9 mouse cellular contexts compared by ENCODE assay signal in the genomic region with DNA sequence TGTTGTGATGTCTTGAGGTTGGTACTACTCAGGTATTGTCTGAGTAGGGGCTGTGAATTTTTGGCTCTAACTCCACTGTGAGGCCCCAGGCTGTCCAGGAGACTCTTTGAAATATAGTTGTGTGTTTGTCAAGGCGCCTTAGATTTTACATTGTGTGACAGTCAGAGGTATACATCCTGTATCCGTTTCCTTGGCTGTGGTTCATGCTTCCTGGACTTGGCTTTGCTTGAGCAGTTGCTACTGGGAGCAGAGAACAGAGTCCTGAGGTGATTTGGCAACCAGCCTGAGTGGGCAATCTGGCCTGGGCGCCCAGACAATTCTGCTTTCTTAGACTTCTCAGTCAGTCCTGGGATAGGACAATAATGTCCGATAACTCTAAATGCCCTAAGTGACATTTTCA. TPM values are rescaled to one million over a fixed set of nuclear protein-coding genes. Genes with fewer than 3 reads are reported as not detected.
A peak's percentile ranks its signal among the peaks of the same experiment; 100 is the strongest.
DNase-seq lines count a peak whose midpoint lies in the region; ATAC-seq and TF ChIP-seq lines count a peak whose summit lies in the region.
"Had no signal": no experiment of that assay in that cellular context is flagged by ENCODE, and none has a peak within 500 bp of the region (broad histone marks: within the 10 kb centered on the region; RNA-seq: fewer than 3 reads in every experiment).

No protein-coding gene starts in this region.

- peak overlapping the region; percentile 22; the same call in 1 of the 2 replicates for H3K9ac ChIP-seq in heart, embryonic 12.5 days
- no peak overlapping the region for H3K9ac ChIP-seq in heart, embryonic 11.5 days (ENCODE audit: low read depth, low read length)
- no peak overlapping the region for H3K9ac ChIP-seq in liver, embryonic 11.5 days (ENCODE audit: low read depth, low read length)
- H3K9ac ChIP-seq in stomach, postnatal 0 days (ENCODE audit: low read length) = no peak overlapping the region

- H3K4me1 ChIP-seq in heart, embryonic 12.5 days (replicated peaks) = peaks cover 62% of the 10 kb centered on the region
- H3K4me1 ChIP-seq in heart, embryonic 11.5 days (ENCODE audit: control insufficient read depth, insufficient read depth, low read length) = peaks cover 42% of the 10 kb centered on the region
- H3K4me1 ChIP-seq in liver, embryonic 11.5 days (replicated peaks; ENCODE audit: control insufficient read depth, insufficient read depth, low read length) = peaks cover 57% of the 10 kb centered on the region
- H3K4me1 ChIP-seq in stomach, postnatal 0 days (replicated peaks; ENCODE audit: control insufficient read depth, insufficient read depth) = peaks cover 14% of the 10 kb centered on the region

- no peaks in the 10 kb centered on the region for H3K9me3 ChIP-seq in heart, embryonic 12.5 days (replicated peaks)
- H3K9me3 ChIP-seq in heart, embryonic 11.5 days (replicated peaks; ENCODE audit: control insufficient read depth, low read length) = no peaks in the 10 kb centered on the region
- no peaks in the 10 kb centered on the region for H3K9me3 ChIP-seq in liver, embryonic 11.5 days (ENCODE audit: control insufficient read depth, low read length)
- no peaks in the 10 kb centered on the region for H3K9me3 ChIP-seq in stomach, postnatal 0 days (ENCODE audit: control insufficient read depth, low read length)

- no peak for TF ChIP-seq CTCF in stomach, postnatal 0 days (IDR thresholded peaks at IDR 0.05; ENCODE audit: low read depth)

- no peaks in the 10 kb centered on the region for H3K36me3 ChIP-seq in heart, embryonic 12.5 days
- H3K36me3 ChIP-seq in heart, embryonic 11.5 days (ENCODE audit: control insufficient read depth, insufficient read depth, low read length) = 0 out of 2 replicates have a peak, but pooled peaks cover 2% of the 10 kb centered on the region
- H3K36me3 ChIP-seq in liver, embryonic 11.5 days (ENCODE audit: control insufficient read depth, insufficient read depth, low read length) = no peaks in the 10 kb centered on the region
- H3K36me3 ChIP-seq in stomach, postnatal 0 days (ENCODE audit: control insufficient read depth, insufficient read depth, low read length) = no peaks in the 10 kb centered on the region

- WGBS in heart, embryonic 12.5 days = 65% methylated on average over 4 of the region's 4 CpGs
- WGBS in heart, embryonic 11.5 days (ENCODE audit: insufficient replicate concordance) = 70% methylated on average over 4 of the region's 4 CpGs
- WGBS in liver, embryonic 11.5 days = 62% methylated on average over 4 of the region's 4 CpGs
- 29% methylated on average over 4 of the region's 4 CpGs for WGBS in stomach, postnatal 0 days

- peak overlapping the region; percentile 7; the same call in 1 of the 2 replicates for H3K4me2 ChIP-seq in heart, embryonic 12.5 days
- no peak overlapping the region for H3K4me2 ChIP-seq in heart, embryonic 11.5 days
- peak overlapping the region; percentile 24; the same call in 1 of the 2 replicates for H3K4me2 ChIP-seq in liver, embryonic 11.5 days
- peak overlapping the region; percentile 28; the same call in 1 of the 2 replicates for H3K4me2 ChIP-seq in stomach, postnatal 0 days (replicated peaks; ENCODE audit: low read depth)

- H3K4me3 ChIP-seq in heart, embryonic 12.5 days = no peak overlapping the region
- H3K4me3 ChIP-seq in heart, embryonic 11.5 days (ENCODE audit: low read depth, low read length) = no peak overlapping the region
- H3K4me3 ChIP-seq in liver, embryonic 11.5 days (ENCODE audit: low read depth, low read length) = no peak overlapping the region
- H3K4me3 ChIP-seq in stomach, postnatal 0 days (ENCODE audit: low read depth, low read length) = no peak overlapping the region

- ATAC-seq in heart, embryonic 12.5 days (ENCODE audit: insufficient number of reproducible peaks, low FRiP score) = no peak
- ATAC-seq in heart, embryonic 11.5 days (replicated peaks; ENCODE audit: insufficient number of reproducible peaks, low FRiP score, low TSS enrichment) = no peak
- peak; percentile 60 for ATAC-seq in granulocyte monocyte progenitor cell, adult 5-6 weeks (replicated peaks; ENCODE audit: poor library complexity, severe bottlenecking)
- ATAC-seq in liver, embryonic 11.5 days (replicated peaks; ENCODE audit: low FRiP score) = no peak
- ATAC-seq in stomach, postnatal 0 days (ENCODE audit: low FRiP score, low TSS enrichment) = no peak

- no peak for TF ChIP-seq EP300 in stomach, postnatal 0 days (optimal IDR thresholded peaks at IDR 0.05)

- peak overlapping the region; percentile 29; the same call in 1 of the 2 replicates for H3K27ac ChIP-seq in heart, embryonic 12.5 days (ENCODE audit: poor library complexity, severe bottlenecking)
- no peak overlapping the region for H3K27ac ChIP-seq in heart, embryonic 11.5 days (ENCODE audit: low read depth, low read length)
- no peak overlapping the region for H3K27ac ChIP-seq in liver, embryonic 11.5 days (ENCODE audit: low read depth, low read length)
- H3K27ac ChIP-seq in stomach, postnatal 0 days (replicated peaks) = peak overlapping the region; percentile 50

- H3K27me3 ChIP-seq in heart, embryonic 12.5 days (replicated peaks) = no peaks in the 10 kb centered on the region
- H3K27me3 ChIP-seq in heart, embryonic 11.5 days (ENCODE audit: control insufficient read depth, insufficient read depth, low read length) = no peaks in the 10 kb centered on the region
- no peaks in the 10 kb centered on the region for H3K27me3 ChIP-seq in liver, embryonic 11.5 days (replicated peaks; ENCODE audit: control insufficient read depth, insufficient read depth, low read length)
- H3K27me3 ChIP-seq in stomach, postnatal 0 days (ENCODE audit: control insufficient read depth, insufficient read depth, low read length) = no peaks in the 10 kb centered on the region

- peak; percentile 37 for DNase-seq in T-cell, adult 2 months (ENCODE audit: low spot score)
- no peak for DNase-seq in liver, embryonic 11.5 days (ENCODE audit: low spot score)
- DNase-seq in stomach, postnatal 0 days (ENCODE audit: low spot score) = no peak
- DNase-seq in left cerebral cortex, adult 18-20 months (ENCODE audit: low spot score in 2 of 2) = no peak
- DNase-seq in gastrocnemius, adult 18-20 months (ENCODE audit: low spot score) = no peak

RNA-seq across cellular contexts. Expression of gene Pan3, which starts 5.3 kb away (rescaled TPM):
- 46.3 and 46.5 TPM in 2 replicates for polyA plus RNA-seq in heart, embryonic 12.5 days (2016; fragmentation: Nextera tagmentation; extraction: Ambion mirVana)
- 43.7 and 54.9 TPM in 2 replicates for polyA plus RNA-seq in heart, embryonic 11.5 days (2014; fragmentation: Nextera tagmentation; extraction: Ambion mirVana)
- total RNA-seq in granulocyte monocyte progenitor cell, adult 5-6 weeks (2014; fragmentation: Nextera tagmentation) = 209 and 282 TPM in 2 replicates
- total RNA-seq in granulocyte monocyte progenitor cell, adult 5-6 weeks (2017) = 147 and 198 TPM in 2 replicates
- 59.5 and 73.8 TPM in 2 replicates for polyA plus RNA-seq in liver, embryonic 11.5 days (2014; fragmentation: Nextera tagmentation; extraction: Ambion mirVana)
- 38.4 and 44.4 TPM in 2 replicates for polyA plus RNA-seq in stomach, postnatal 0 days (2015; fragmentation: Nextera tagmentation; extraction: Ambion mirVana)
- total RNA-seq in left cerebral cortex, adult 18-20 months (2021) = 10 to 100 TPM; 74.2 to 79.9 TPM
- total RNA-seq in gastrocnemius, adult 18-20 months (2021) = 10 to 100 TPM; 19.4 to 20.0 TPM

RNA-seq across cellular contexts. Expression of gene Flt3, which starts 34.9 kb away (rescaled TPM):
- polyA plus RNA-seq in heart, embryonic 12.5 days (2016; fragmentation: Nextera tagmentation; extraction: Ambion mirVana) = 0.20 TPM in 1 of 2 replicates, not detected in the other
- polyA plus RNA-seq in heart, embryonic 11.5 days (2014; fragmentation: Nextera tagmentation; extraction: Ambion mirVana) = 0.10 TPM in 2 replicates
- total RNA-seq in granulocyte monocyte progenitor cell, adult 5-6 weeks (2014; fragmentation: Nextera tagmentation) = 5.3 and 12.4 TPM in 2 replicates
- total RNA-seq in granulocyte monocyte progenitor cell, adult 5-6 weeks (2017) = 4.7 and 7.3 TPM in 2 replicates
- polyA plus RNA-seq in liver, embryonic 11.5 days (2014; fragmentation: Nextera tagmentation; extraction: Ambion mirVana) = 1.6 and 1.8 TPM in 2 replicates
- 0.10 and 0.15 TPM in 2 replicates for polyA plus RNA-seq in stomach, postnatal 0 days (2015; fragmentation: Nextera tagmentation; extraction: Ambion mirVana)
- 1 to 10 TPM; 6.1 to 9.1 TPM for total RNA-seq in left cerebral cortex, adult 18-20 months (2021)
- total RNA-seq in gastrocnemius, adult 18-20 months (2021) = under 1 TPM; 0.07 TPM
- total RNA-seq: MEL had no signal

Comparison
In these comparisons a context has a peak if more than half of its experiments do, and no peak if none do; other contexts are left out.
1. H3K27ac ChIP-seq: peak in heart, embryonic 12.5 days (single experiment) and stomach, postnatal 0 days (single experiment); none in heart, embryonic 11.5 days (single experiment) and liver, embryonic 11.5 days (single experiment).